Mouse (Mus musculus): ENCODE data around the gene H2-M5. TPM values are rescaled to one million over a fixed set of nuclear protein-coding genes. Genes with fewer than 3 reads are reported as not detected.
"Not testable (repeated sequence)": the region's sequence is repeated elsewhere in the genome, so short reads cannot be mapped to it uniquely, and the experiment has no call there.

Gene H2-M5
- not detected in 2 replicates for total RNA-seq (2014; fragmentation: Nextera tagmentation)
- total RNA-seq (2017): not detected in 2 replicates

- ATAC-seq (replicated peaks; ENCODE audit: poor library complexity, severe bottlenecking): no peak
Measured at GRCm38 (mm10) chr17:36989437-36989836, at the start of gene H2-M5. H2-M5 (minus strand) TSS chr17:36989537.

DNA sequence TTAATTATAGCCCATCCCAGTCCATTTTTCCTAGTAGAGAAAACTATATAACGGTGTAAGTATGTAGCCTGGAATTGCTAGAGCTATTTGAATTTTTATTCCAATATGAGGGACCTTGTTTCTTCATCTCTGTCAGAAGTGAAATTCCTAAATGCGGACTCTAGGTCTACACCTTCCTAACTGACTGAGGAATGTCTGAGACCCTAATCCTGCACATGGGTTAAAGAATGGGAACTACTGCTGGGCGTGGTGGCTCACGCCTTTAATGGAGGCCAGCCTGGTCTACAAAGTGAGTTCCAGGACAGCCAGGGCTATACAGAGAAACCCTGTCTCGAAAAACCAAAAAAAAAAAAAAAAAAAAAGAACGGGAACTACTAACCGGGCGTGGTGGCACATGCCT is 39.8 kb upstream of the H2-M5 start:
- ATAC-seq (replicated peaks; ENCODE audit: poor library complexity, severe bottlenecking): no peak

DNA sequence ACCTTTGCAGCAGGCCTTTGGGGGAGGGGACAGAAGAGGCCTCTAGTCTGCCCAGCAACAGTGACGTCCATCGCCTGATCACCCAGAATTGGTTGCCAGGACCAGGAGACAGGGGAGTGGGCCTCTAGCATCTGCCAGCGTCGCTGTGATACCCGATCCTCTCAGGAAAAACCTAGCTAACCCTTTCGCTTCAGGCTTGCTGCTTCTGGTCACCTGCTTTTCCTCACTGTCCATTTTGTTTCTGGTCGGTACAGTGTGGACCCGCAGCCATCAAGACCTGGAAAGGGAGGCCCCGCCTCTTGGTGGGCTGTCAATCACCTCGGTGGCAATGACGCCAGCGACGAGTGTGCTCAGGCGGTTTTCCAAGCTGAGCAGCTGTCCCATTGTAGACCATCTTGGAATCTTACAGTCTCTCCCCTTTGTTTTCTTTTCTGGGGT is 39.4 kb upstream of the H2-M5 start:
- peak; percentile 97 for ATAC-seq (replicated peaks; ENCODE audit: poor library complexity, severe bottlenecking)

DNA sequence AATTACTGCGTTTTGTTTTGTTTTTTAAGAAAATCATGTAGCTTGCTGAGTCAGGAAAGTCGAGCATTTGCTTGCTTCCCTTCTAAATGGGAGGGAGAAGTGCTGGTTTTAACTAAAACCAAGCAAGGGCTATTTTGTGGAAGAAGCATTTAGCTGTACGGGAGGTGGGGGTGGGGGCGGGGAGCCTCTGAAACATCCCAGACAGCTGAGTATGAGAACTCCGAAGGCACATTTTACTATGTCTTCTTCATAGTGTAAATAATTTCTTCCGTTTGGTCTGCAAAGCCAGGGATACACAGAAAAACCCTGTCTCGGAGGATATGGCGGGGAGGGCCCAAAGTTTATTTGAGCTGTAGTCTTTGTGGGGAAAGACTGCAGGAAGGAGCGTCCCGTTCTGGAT is 38.9 kb upstream of the H2-M5 start:
- no peak for ATAC-seq (replicated peaks; ENCODE audit: poor library complexity, severe bottlenecking)

GRCm38 (mm10) chr17:37027486-37027885 is 38.1 kb upstream of the H2-M5 start:
- no peak for ATAC-seq (replicated peaks; ENCODE audit: poor library complexity, severe bottlenecking)

DNA sequence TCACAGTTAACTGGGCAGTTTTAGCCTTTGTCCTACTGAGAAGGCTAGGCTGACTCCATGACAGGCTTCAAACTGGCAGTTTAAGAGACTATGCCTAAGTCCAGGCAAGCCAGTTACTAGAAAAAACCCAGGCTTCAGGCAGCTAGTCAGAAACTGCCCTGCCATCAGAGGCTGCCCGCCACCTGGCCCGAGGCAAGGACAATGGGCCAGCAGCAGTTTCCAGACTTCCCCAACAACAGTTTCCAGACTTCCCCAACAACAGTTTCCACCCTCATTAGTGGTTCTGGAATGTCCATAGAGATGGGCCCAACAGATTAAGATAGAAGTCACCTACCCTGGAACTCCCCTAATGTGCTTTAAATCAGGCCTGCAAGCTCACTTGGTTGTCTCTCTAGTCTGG is 37.1 kb upstream of the H2-M5 start:
- ATAC-seq (replicated peaks; ENCODE audit: poor library complexity, severe bottlenecking): no peak

DNA sequence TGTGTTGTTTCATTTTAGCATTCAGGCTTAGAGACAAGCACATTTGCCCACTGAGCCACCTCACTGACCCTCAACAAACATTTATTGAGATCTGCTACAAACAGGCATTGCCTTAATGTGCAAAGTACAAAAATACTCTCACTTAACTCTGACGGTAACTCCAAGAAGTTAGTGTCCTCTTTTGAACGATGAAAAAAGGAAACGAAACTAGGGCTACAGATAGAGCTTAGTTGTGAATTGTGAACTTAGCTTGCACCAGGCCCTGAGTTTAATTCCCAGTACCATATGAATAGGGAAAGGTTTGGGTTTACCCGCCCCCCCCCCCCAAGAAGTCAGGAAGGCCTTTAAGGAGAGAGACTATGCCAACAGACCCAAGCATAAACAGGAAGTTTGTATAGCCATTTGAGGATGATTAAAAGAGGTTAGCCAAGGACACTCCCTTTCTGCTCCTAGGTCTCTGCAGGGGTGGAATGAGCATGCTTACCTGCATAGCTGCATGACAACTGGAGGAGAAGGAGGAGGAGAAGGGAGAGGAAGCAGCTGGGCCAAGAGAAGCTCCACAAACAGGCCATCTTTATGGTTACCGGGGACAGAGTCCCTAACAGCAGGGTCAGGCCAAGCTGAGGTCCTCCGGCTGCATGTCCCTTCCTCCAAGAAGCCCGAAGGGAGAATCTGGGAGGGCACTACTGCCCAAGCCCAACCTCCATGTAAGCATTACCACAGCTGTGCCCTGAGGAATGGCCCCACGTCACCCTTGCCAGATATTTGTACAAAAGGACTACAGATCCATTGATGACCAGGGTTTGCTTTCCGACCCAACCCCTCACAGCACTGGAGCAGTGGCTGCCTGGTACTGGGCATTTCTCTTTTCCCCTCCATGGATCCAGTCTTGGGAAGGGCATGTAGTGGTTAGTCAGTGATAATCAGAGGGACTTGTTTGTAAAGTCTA is 33.6 kb upstream of the H2-M5 start, which contains the start of gene Mog:
TSS of gene Mog (minus strand) at position 771 of the 949 bp plus-strand sequence.
- ATAC-seq (replicated peaks; ENCODE audit: poor library complexity, severe bottlenecking): peak; percentile 74

DNA sequence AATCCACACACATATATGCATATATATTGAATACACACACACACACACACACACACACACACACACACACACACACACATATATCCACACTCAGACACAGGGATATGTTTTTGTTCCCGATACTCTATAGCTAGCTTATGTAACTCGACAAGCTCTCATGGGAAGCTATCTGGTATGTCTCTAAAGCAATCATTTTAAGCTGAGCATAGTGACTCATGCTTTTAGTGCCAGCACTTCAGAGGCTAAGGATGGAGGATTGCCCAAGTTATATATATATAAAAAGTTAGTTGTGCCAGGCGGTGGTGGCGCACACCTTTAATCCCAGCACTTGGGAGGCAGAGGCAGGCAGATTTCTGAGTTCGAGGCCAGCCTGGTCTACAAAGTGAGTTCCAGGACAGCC is 29.9 kb upstream of the H2-M5 start:
- not testable (repeated sequence) for ATAC-seq (replicated peaks; ENCODE audit: poor library complexity, severe bottlenecking)

DNA sequence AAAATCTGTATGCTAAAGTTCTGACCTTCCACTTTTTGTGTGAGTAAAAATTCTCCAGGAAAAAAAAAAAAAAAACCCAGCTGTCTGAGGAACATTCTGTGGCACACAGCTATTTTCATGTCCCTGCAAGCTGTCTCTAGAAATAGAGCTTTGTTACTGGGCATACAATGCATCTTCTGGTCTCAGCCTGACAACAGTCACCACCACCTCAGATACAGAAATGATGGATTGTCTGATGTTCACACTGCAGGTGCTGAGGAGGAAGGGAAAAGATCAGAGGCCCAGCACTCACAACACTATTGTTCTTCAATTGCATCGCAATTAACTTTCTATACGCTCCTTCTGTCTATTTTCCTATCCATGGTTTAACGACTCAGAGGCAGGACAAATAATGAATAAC is 29.0 kb upstream of the H2-M5 start:
- no peak for ATAC-seq (replicated peaks; ENCODE audit: poor library complexity, severe bottlenecking)

GRCm38 (mm10) chr17:37016333-37016732 is 27.0 kb upstream of the H2-M5 start:
- no peak for ATAC-seq (replicated peaks; ENCODE audit: poor library complexity, severe bottlenecking)

GRCm38 (mm10) chr17:37012141-37012540 is 22.8 kb upstream of the H2-M5 start:
- ATAC-seq (replicated peaks; ENCODE audit: poor library complexity, severe bottlenecking): no peak

- no peak for ATAC-seq (replicated peaks; ENCODE audit: poor library complexity, severe bottlenecking)
Measured at GRCm38 (mm10) chr17:37011719-37012118, 22.4 kb upstream of the H2-M5 start.

DNA sequence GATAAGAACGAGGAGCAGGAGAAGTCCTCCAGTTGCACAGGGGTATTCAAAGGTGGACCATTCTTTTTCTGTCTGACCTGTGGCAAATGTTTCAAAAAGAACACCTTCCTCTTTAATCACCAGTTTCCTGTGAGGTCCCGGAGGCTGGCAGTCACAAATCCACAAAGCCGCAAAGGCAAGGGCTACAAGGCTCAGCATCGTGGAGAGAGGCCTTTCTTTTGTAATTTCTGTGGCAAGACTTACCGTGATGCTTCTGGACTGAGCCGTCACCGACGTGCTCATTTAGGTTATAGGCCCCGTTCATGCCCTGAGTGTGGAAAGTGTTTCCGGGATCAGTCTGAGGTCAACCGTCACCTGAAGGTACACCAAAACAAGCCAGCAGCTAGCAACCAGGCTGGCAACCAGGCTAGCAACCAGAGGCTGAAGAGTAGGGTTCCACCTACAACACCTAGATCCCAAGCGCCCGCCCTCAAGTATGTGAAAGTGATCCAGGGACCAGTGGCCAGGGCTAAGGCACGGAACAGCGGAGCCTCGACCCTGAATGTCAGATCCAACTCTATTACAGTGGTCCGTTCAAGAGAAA is 20.2 kb upstream of the H2-M5 start:
- ATAC-seq (replicated peaks; ENCODE audit: poor library complexity, severe bottlenecking): peak; percentile 96

DNA sequence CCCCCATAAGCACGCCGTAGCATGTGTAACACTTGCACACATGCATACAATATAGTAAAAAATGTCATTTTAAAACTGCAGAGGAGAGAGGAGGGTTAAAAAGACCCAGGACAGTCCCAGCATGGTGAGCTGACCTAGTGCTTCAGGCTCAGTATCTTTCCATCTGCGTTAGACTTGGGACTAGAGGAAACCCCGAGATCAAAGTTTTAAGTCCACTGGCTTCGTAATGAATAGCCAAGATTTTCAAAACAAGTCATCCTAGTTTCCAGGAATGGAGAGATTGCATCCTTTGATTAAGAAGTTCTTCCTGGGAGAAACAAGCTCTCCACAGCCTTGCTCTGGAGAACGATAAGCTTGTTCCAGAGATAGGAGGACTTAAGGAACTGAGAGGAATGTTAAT is 18.8 kb upstream of the H2-M5 start:
- ATAC-seq (replicated peaks; ENCODE audit: poor library complexity, severe bottlenecking): no peak

DNA sequence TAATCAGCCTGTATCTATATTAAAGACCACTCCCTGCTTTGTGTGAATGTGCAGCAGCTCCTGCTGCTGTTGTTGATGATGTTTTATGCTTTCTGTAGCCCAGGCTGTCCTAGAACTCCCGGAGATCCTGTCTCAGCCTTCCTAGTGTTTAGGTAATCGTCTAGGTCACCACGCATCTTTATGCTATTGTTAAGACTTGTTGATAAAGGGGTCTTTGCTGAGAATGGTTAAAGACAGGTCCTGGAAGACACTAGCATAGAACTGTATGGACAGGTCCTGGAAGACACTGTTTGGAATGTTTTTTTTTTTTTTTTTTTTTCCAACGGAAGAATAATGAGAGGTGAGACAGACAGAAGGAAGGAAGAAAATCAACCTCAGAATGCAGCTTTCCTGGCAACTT is 14.0 kb upstream of the H2-M5 start:
- ATAC-seq (replicated peaks; ENCODE audit: poor library complexity, severe bottlenecking): no peak

DNA sequence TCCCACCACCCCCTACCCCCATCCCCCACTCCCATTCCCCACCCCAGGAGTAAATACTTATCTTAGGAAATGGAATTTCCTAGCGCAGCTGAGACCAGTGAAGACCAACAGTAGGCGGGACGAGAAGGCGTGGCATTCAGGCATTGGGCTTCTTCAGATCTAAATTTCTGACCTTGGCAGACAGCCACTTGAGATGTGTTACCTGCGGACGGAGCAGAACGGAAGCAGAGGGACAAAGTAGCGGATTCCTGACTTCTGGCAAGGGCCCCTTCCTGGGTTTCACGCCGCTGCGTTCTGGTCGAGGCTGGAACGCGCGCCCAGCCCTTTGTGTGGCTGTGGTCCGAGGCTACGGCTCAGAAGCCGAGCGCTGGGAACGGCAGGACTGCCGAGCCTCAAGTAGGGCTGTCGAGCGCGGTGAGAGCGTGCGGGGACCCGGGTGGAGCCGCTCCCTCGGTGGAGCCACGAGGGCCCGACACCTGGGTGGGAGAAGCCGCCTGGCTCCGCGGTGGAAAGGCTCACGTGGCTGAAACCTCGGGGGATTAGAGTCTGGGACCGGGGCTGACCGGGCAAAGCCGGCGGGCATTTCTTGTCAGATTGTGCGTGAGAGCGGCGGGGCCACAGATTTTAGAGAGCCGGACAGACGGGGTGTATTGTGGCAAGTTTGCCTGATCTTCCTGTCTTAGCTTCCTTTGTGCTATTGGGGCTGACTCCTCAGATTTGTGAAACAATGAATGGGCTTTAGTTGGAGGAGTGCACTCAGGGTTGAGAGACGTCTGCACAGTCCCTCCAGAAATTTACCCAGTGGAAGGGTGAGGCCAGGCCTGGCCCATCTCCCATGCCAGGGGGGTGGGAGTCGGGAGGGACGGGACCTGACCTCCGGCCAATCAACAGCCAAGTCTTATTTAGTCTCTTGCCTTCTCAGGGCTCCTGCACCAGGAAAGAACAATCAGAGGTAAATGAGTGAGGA is 13.3 kb upstream of the H2-M5 start:
- peak; percentile 63 for ATAC-seq (replicated peaks; ENCODE audit: poor library complexity, severe bottlenecking)

- no peak for ATAC-seq (replicated peaks; ENCODE audit: poor library complexity, severe bottlenecking)
Measured at GRCm38 (mm10) chr17:37000863-37001262, 11.5 kb upstream of the H2-M5 start, which contains the start of gene Zfp57. Zfp57 (plus strand) TSS chr17:37001163.

GRCm38 (mm10) chr17:36998477-36998876 is 9.1 kb upstream of the H2-M5 start:
- no peak for ATAC-seq (replicated peaks; ENCODE audit: poor library complexity, severe bottlenecking)

- peak; percentile 45 for ATAC-seq (replicated peaks; ENCODE audit: poor library complexity, severe bottlenecking)
Measured at GRCm38 (mm10) chr17:36997033-36997735, 7.8 kb upstream of the H2-M5 start.

DNA sequence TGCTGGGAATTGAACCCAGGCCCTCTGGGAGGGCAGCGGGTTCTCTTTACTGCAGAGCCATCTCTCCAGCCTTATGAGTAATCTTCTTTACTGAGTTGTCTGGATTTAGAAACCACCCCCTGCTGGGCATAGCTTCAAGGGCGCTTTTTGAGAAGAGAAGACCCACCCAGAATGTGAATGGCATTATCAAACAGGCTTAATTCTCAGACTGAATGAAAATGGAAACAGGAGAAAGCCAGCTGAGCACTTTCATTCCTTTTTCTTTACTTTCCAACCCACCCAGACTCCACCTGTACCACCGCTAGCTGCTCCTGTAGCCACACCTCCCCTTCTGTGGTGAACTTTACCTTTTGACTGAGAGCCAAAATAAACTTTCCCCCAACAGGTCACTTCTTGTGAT is 6.1 kb upstream of the H2-M5 start:
- ATAC-seq (replicated peaks; ENCODE audit: poor library complexity, severe bottlenecking): no peak
